Mouse (Mus musculus): Measurements from ENCODE around the gene Fchsd2. TPM values are rescaled to one million over a fixed set of nuclear protein-coding genes. Genes with fewer than 3 reads are reported as not detected.

Fchsd2 gene
- polyA plus RNA-seq, 1 experiment from 2014 or later, result 4.2 TPM

GRCm38 (mm10) chr7:101106666-101107065, 14.0 kb downstream of the Fchsd2 start:
- Histone ChIP-seq H3K9ac (no peak overlapping the region), H3K4me3 (replicated peaks) (no peak overlapping the region), H3K9me3 (replicated peaks) (no peaks in the 10 kb centered on the region), H3K4me2 (no peak overlapping the region), H3K27ac (peak overlapping the region; percentile 80; the same call in 1 of the 2 replicates), H3K36me3 (peaks cover 6% of the 10 kb centered on the region; the same call in 1 of the 2 replicates), H3K4me1 (replicated peaks) (peaks cover 38% of the 10 kb centered on the region), H3K27me3 (no peaks in the 10 kb centered on the region)
- WGBS (ENCODE audit: insufficient replicate concordance), result 42% methylated on average over 2 of the region's 2 CpGs
- ATAC-seq (ENCODE audit: low read depth), result no peak
- no peak for DNase-seq

GRCm38 (mm10) chr7:101107073-101107810, 14.6 kb downstream of the Fchsd2 start:
- WGBS (ENCODE audit: insufficient replicate concordance), result 27% methylated on average over 5 of the region's 5 CpGs
- ATAC-seq (ENCODE audit: low read depth), result no peak
- peak overlapping the region; percentile 93 for H3K4me2 ChIP-seq
- peaks cover 7% of the 10 kb centered on the region; the same call in 1 of the 2 replicates for H3K36me3 ChIP-seq
- no peaks in the 10 kb centered on the region for H3K9me3 ChIP-seq (replicated peaks)
- DNase-seq, result no peak
- peak overlapping the region; percentile 80 for H3K27ac ChIP-seq
- H3K4me1 ChIP-seq (replicated peaks), result peaks cover 38% of the 10 kb centered on the region
- H3K27me3 ChIP-seq, result no peaks in the 10 kb centered on the region
- H3K9ac ChIP-seq, result peak overlapping the region; percentile 84
- H3K4me3 ChIP-seq (replicated peaks), result peak overlapping the region; percentile 75

GRCm38 (mm10) chr7:101107968-101108652, 15.4 kb downstream of the Fchsd2 start:
- no peaks in the 10 kb centered on the region for H3K9me3 ChIP-seq (replicated peaks)
- DNase-seq (peak; percentile 86), ATAC-seq (ENCODE audit: low read depth) (peak; percentile 90)
- H3K27me3 ChIP-seq, result no peaks in the 10 kb centered on the region
- peak overlapping the region; percentile 84 for H3K9ac ChIP-seq
- WGBS (ENCODE audit: insufficient replicate concordance), result under 1% methylated on average over 60 of the region's 75 CpGs
- H3K4me2 ChIP-seq, result peak overlapping the region; percentile 93
- H3K4me3 ChIP-seq (replicated peaks), result peak overlapping the region; percentile 75
- peak overlapping the region; percentile 80 for H3K27ac ChIP-seq
- peaks cover 7% of the 10 kb centered on the region; the same call in 1 of the 2 replicates for H3K36me3 ChIP-seq
- peaks cover 38% of the 10 kb centered on the region for H3K4me1 ChIP-seq (replicated peaks)

- H3K27me3 ChIP-seq, result no peaks in the 10 kb centered on the region
- ATAC-seq (ENCODE audit: low read depth) (peak; percentile 78), DNase-seq (peak; percentile 48)
- H3K9me3 ChIP-seq (replicated peaks), result no peaks in the 10 kb centered on the region
- H3K27ac ChIP-seq, result peak overlapping the region; percentile 80
- peaks cover 38% of the 10 kb centered on the region for H3K4me1 ChIP-seq (replicated peaks)
- H3K4me3 ChIP-seq (replicated peaks), result peak overlapping the region; percentile 75
- 0% methylated on average over 12 of the region's 35 CpGs for WGBS (ENCODE audit: insufficient replicate concordance)
- H3K9ac ChIP-seq, result peak overlapping the region; percentile 84
- H3K36me3 ChIP-seq, result peaks cover 11% of the 10 kb centered on the region
- peak overlapping the region; percentile 93 for H3K4me2 ChIP-seq
Measured at GRCm38 (mm10) chr7:101108653-101109005, 16.0 kb downstream of the Fchsd2 start.

- ATAC-seq (ENCODE audit: low read depth), result no peak
Measured at GRCm38 (mm10) chr7:101109006-101109855, 16.6 kb downstream of the Fchsd2 start.

GRCm38 (mm10) chr7:101109856-101110350, 17.2 kb downstream of the Fchsd2 start:
- Histone ChIP-seq H3K9ac (peak overlapping the region; percentile 84), H3K9me3 (replicated peaks) (no peaks in the 10 kb centered on the region), H3K4me2 (peak overlapping the region; percentile 93), H3K4me3 (replicated peaks) (peak overlapping the region; percentile 75), H3K36me3 (peaks cover 11% of the 10 kb centered on the region), H3K4me1 (replicated peaks) (peaks cover 42% of the 10 kb centered on the region), H3K27ac (peak overlapping the region; percentile 13), H3K27me3 (no peaks in the 10 kb centered on the region)
- no peak for ATAC-seq (ENCODE audit: low read depth)
- 21% methylated on average over 8 of the region's 8 CpGs for WGBS (ENCODE audit: insufficient replicate concordance)
- no peak for DNase-seq

More at GRCm38 (mm10) chr7:101109006-101109855, 16.6 kb downstream of the Fchsd2 start:
- peak overlapping the region; percentile 93 for H3K4me2 ChIP-seq
- H3K27ac ChIP-seq, result peak overlapping the region; percentile 80
- H3K9ac ChIP-seq, result peak overlapping the region; percentile 84
- no peaks in the 10 kb centered on the region for H3K27me3 ChIP-seq
- H3K4me1 ChIP-seq (replicated peaks), result peaks cover 38% of the 10 kb centered on the region
- DNase-seq, result no peak
- peaks cover 11% of the 10 kb centered on the region for H3K36me3 ChIP-seq
- WGBS (ENCODE audit: insufficient replicate concordance), result 2% methylated on average over 47 of the region's 47 CpGs
- no peaks in the 10 kb centered on the region for H3K9me3 ChIP-seq (replicated peaks)
- peak overlapping the region; percentile 75 for H3K4me3 ChIP-seq (replicated peaks)

- no peak overlapping the region for H3K9ac ChIP-seq
- H3K36me3 ChIP-seq, result peaks cover 26% of the 10 kb centered on the region
- 47% methylated on average over 3 of the region's 3 CpGs for WGBS (ENCODE audit: insufficient replicate concordance)
- no peak overlapping the region for H3K27ac ChIP-seq
- peaks cover 21% of the 10 kb centered on the region for H3K4me1 ChIP-seq (replicated peaks)
- no peak for ATAC-seq (ENCODE audit: low read depth)
- no peaks in the 10 kb centered on the region for H3K9me3 ChIP-seq (replicated peaks)
- no peak overlapping the region for H3K4me2 ChIP-seq
- no peak for DNase-seq
- H3K4me3 ChIP-seq (replicated peaks), result no peak overlapping the region
- no peaks in the 10 kb centered on the region for H3K27me3 ChIP-seq
Measured at GRCm38 (mm10) chr7:101113410-101113809, 20.7 kb downstream of the Fchsd2 start.

GRCm38 (mm10) chr7:101114328-101114727, 21.7 kb downstream of the Fchsd2 start:
- Histone ChIP-seq H3K4me3 (replicated peaks) (no peak overlapping the region), H3K9me3 (replicated peaks) (no peaks in the 10 kb centered on the region), H3K27ac (no peak overlapping the region), H3K27me3 (no peaks in the 10 kb centered on the region), H3K4me2 (no peak overlapping the region), H3K9ac (no peak overlapping the region), H3K4me1 (replicated peaks) (peaks cover 14% of the 10 kb centered on the region), H3K36me3 (peaks cover 29% of the 10 kb centered on the region)
- no peak for DNase-seq
- no peak for ATAC-seq (ENCODE audit: low read depth)
- 34% methylated on average over 1 of the region's 1 CpGs for WGBS (ENCODE audit: insufficient replicate concordance)

- no peaks in the 10 kb centered on the region for H3K27me3 ChIP-seq
- H3K9ac ChIP-seq, result no peak overlapping the region
- DNase-seq (no peak), ATAC-seq (ENCODE audit: low read depth) (no peak)
- H3K27ac ChIP-seq, result no peak overlapping the region
- H3K36me3 ChIP-seq, result peaks cover 18% of the 10 kb centered on the region
- no peak overlapping the region for H3K4me2 ChIP-seq
- H3K9me3 ChIP-seq (replicated peaks), result no peaks in the 10 kb centered on the region
- H3K4me3 ChIP-seq (replicated peaks), result no peak overlapping the region
- WGBS (ENCODE audit: insufficient replicate concordance), result 80% methylated on average over 7 of the region's 7 CpGs
- H3K4me1 ChIP-seq (replicated peaks), result peaks cover 3% of the 10 kb centered on the region
Measured at GRCm38 (mm10) chr7:101119391-101119790, 26.7 kb downstream of the Fchsd2 start.

GRCm38 (mm10) chr7:101123579-101124347, 31.1 kb downstream of the Fchsd2 start:
- Histone ChIP-seq H3K4me2 (no peak overlapping the region), H3K36me3 (0 out of 2 replicates have a peak, but pooled peaks cover 3% of the 10 kb centered on the region), H3K4me3 (replicated peaks) (no peak overlapping the region), H3K27ac (no peak overlapping the region), H3K9ac (no peak overlapping the region), H3K4me1 (replicated peaks) (peaks cover 21% of the 10 kb centered on the region), H3K9me3 (replicated peaks) (no peaks in the 10 kb centered on the region), H3K27me3 (no peaks in the 10 kb centered on the region)
- ATAC-seq (ENCODE audit: low read depth) (no peak), DNase-seq (no peak)
- 68% methylated on average over 6 of the region's 6 CpGs for WGBS (ENCODE audit: insufficient replicate concordance)
